Mouse (Mus musculus) intestine, postnatal 0 days (tissue): ENCODE results near the gene Best2. TPM values are rescaled to one million over a fixed set of nuclear protein-coding genes. Genes with fewer than 3 reads are reported as not detected.

ENCODE experiments used
- ATAC-seq: fragments of 200-750 bp; cut with Nextera tagmentation; 2 replicates; pipeline ENCODE4 v1.8.0; 2017; ENCODE audit warnings: mild to moderate bottlenecking, moderate TSS enrichment, moderate library complexity
- H3K27ac ChIP-seq: fragments of 300-500 bp; sonication (generic); 2 replicates; pipeline ENCODE4 v1.5.1; 2014; ENCODE audit warnings: mild to moderate bottlenecking, low read depth, low read length, moderate library complexity
- H3K27me3 ChIP-seq: fragments of 300-500 bp; sonication (generic); replicated peaks from 2 replicates; pipeline ENCODE4 v1.6.1; 2014; ENCODE audit warnings: low read length, mixed read lengths; ENCODE audit not compliant: control insufficient read depth, insufficient read depth
- H3K36me3 ChIP-seq: fragments of 300-500 bp; sonication (generic); 2 replicates; pipeline ENCODE4 v1.6.1; 2014; ENCODE audit warnings: mild to moderate bottlenecking, moderate library complexity; ENCODE audit not compliant: control insufficient read depth, insufficient read depth
- H3K4me1 ChIP-seq: fragments of 300-500 bp; sonication (generic); replicated peaks from 2 replicates; pipeline ENCODE4 v1.6.1; 2014; ENCODE audit warnings: antibody characterized with exemption, low read length, mixed read lengths; ENCODE audit not compliant: control insufficient read depth, insufficient read depth
- H3K4me2 ChIP-seq: fragments of 300-500 bp; sonication (generic); replicated peaks from 2 replicates; pipeline ENCODE4 v1.6.1; 2014; ENCODE audit warnings: low read depth, mild to moderate bottlenecking, moderate library complexity
- H3K4me3 ChIP-seq: fragments of 300-500 bp; sonication (generic); 2 replicates; pipeline ENCODE4 v1.5.1; 2014; ENCODE audit warnings: low read depth, low read length
- H3K9ac ChIP-seq: fragments of 300-500 bp; sonication (generic); 2 replicates; pipeline ENCODE4 v1.6.1; 2014; ENCODE audit warnings: mild to moderate bottlenecking, low read depth, low read length
- H3K9me3 ChIP-seq: fragments of 300-500 bp; sonication (generic); 2 replicates; pipeline ENCODE4 v1.6.1; 2016; ENCODE audit warnings: mixed run types; ENCODE audit not compliant: control insufficient read depth
- CTCF ChIP-seq: sonication (generic); IDR thresholded peaks from 2 replicates; pipeline ENCODE4 v1.5.1; 2016; ENCODE audit warnings: low read depth, mild to moderate bottlenecking, control low read depth, antibody characterized with exemption, moderate library complexity
- WGBS: fragments of 180-500 bp; shearing (Covaris S2); extraction: QIAGEN DNeasy Blood & Tissue Kit; methylation state at CpG from one replicate; pipeline ENCODE4 v1.1.7; 2014; 5-methylcytosine and 5-hydroxymethylcytosine counted together
- polyA plus RNA-seq: library from polyadenylated mRNA; unstranded; fragments of >200 nt; fragmentation: Nextera tagmentation; extraction: Ambion mirVana; gene quantifications from 2 replicates; pipeline ENCODE4 v1.2.1, GENCODE M21; 2015

The Best2 gene
- polyA plus RNA-seq, 1 experiment from 2014 or later = 0.66 TPM

DNA sequence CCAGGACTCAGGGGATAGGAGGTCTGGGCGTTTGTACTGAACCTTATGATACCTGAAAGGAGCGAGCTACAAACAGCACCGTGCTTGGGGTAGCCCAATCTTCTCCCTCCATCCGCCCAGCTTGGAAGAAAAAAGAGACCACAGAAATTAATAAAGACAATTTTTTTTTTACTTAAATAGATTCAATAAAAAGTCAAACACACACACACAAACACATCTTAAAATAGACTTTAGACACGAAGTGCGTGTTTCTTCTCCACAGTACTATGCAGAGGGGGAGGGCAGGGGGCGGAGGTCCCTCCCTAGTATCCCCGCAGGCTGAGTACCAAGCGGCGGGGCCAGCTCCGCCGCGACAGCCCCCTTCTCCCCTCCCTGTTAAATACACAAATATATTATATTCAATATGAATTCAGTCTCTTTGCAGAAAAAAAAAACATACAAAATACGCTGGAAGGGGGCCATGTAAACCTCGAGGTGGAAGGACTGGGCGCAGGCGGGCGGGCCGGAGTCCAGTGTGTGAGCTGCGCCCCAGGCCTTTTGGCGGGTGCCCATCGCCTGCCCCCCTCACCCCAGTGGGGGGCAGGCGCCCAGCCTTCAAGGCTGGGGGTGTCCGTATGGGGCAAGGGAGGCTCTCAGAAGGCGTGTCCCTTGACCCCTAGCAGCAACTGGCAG is 37.4 kb downstream of the Best2 start:
- no peak for ATAC-seq
- H3K4me1 ChIP-seq = peaks cover 25% of the 10 kb centered on the region
- WGBS = under 1% methylated on average over 25 of the region's 25 CpGs

GRCm38 (mm10) chr8:84976031-84976762 is 38.1 kb downstream of the Best2 start:
- peak overlapping the region; percentile 97 for H3K27ac ChIP-seq
- 1% methylated on average over 55 of the region's 61 CpGs for WGBS
- H3K9ac ChIP-seq = peak overlapping the region; percentile 87
- peaks cover 18% of the 10 kb centered on the region for H3K4me1 ChIP-seq
- TF ChIP-seq CTCF = no peak
- no peaks in the 10 kb centered on the region for H3K27me3 ChIP-seq
- H3K36me3 ChIP-seq = peaks cover 20% of the 10 kb centered on the region
- no peaks in the 10 kb centered on the region for H3K9me3 ChIP-seq
- peak overlapping the region; percentile 80 for H3K4me3 ChIP-seq
- peak; percentile 65 for ATAC-seq
- H3K4me2 ChIP-seq = peak overlapping the region; percentile 96

More for the DNA sequence above, 37.4 kb downstream of the Best2 start:
- no peak for TF ChIP-seq CTCF
- Histone ChIP-seq H3K4me3 (peak overlapping the region; percentile 80), H3K9ac (peak overlapping the region; percentile 87), H3K27ac (peak overlapping the region; percentile 97), H3K4me2 (peak overlapping the region; percentile 96), H3K27me3 (no peaks in the 10 kb centered on the region), H3K36me3 (peaks cover 13% of the 10 kb centered on the region), H3K9me3 (no peaks in the 10 kb centered on the region)

- H3K4me1 ChIP-seq = peaks cover 12% of the 10 kb centered on the region; the same call in 1 of the 2 replicates
- ATAC-seq = no peak
- H3K27me3 ChIP-seq = no peaks in the 10 kb centered on the region
- peak overlapping the region; percentile 80 for H3K4me3 ChIP-seq
- H3K4me2 ChIP-seq = peak overlapping the region; percentile 96
- no peaks in the 10 kb centered on the region for H3K9me3 ChIP-seq
- H3K27ac ChIP-seq = peak overlapping the region; percentile 97
- 37% methylated on average over 7 of the region's 7 CpGs for WGBS
- TF ChIP-seq CTCF = peak; percentile 92
- peaks cover 27% of the 10 kb centered on the region for H3K36me3 ChIP-seq
- H3K9ac ChIP-seq = no peak overlapping the region
Observed at GRCm38 (mm10) chr8:84975434-84975833, 38.9 kb downstream of the Best2 start.

DNA sequence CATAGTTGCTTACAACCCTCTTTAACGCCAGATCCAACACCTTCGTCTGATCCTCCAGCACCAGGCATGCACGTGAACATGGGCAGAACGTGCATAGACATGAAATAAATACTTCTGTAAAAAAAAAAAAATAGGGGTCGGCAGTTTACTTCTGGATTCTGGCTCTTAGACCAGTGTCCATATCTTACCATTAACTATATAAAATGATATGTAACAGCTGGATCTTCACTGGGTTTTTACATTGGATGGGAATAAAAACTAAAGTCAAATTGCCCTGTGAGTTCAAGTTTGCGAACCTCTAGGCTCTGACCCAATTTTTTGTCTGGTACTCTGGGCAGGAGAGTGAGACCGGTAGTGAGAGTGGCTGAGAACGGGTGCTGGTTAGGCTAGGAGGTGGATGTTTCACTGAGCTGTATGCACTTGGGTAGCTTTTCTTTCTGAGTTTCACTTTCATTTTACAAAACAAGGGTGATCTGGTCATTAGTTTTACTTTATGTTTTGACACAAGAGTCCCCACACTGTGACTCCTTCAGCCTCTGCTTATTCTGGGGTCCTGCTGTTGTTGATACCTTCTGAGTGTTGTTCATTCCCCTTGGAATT is 39.7 kb downstream of the Best2 start:
- no peak for ATAC-seq
- 74% methylated on average over 8 of the region's 8 CpGs for WGBS
- H3K27ac ChIP-seq = no peak overlapping the region
- peaks cover 27% of the 10 kb centered on the region for H3K36me3 ChIP-seq
- no peaks in the 10 kb centered on the region for H3K27me3 ChIP-seq
- no peak overlapping the region for H3K4me3 ChIP-seq
- no peaks in the 10 kb centered on the region for H3K9me3 ChIP-seq
- 0 out of 2 replicates have a peak, but pooled peaks cover 8% of the 10 kb centered on the region for H3K4me1 ChIP-seq
- 0 out of 2 replicates have a peak overlapping the region, but pooled peaks have one; percentile 96 for H3K4me2 ChIP-seq
- TF ChIP-seq CTCF = no peak
- no peak overlapping the region for H3K9ac ChIP-seq

- H3K4me2 ChIP-seq = no peak overlapping the region
- 0 out of 2 replicates have a peak, but pooled peaks cover 2% of the 10 kb centered on the region for H3K4me1 ChIP-seq
- TF ChIP-seq CTCF = peak; percentile 96
- 55% methylated on average over 4 of the region's 4 CpGs for WGBS
- no peak overlapping the region for H3K27ac ChIP-seq
- no peak overlapping the region for H3K4me3 ChIP-seq
- no peak overlapping the region for H3K9ac ChIP-seq
- no peak for ATAC-seq
- H3K27me3 ChIP-seq = no peaks in the 10 kb centered on the region
- no peaks in the 10 kb centered on the region for H3K9me3 ChIP-seq
- H3K36me3 ChIP-seq = peaks cover 27% of the 10 kb centered on the region
Observed at GRCm38 (mm10) chr8:84973803-84974542, 40.4 kb downstream of the Best2 start.
